Mouse (Mus musculus): ENCODE results near the gene Cldn22. TPM values are rescaled to one million over a fixed set of nuclear protein-coding genes. Genes with fewer than 3 reads are reported as not detected.
"Not testable (repeated sequence)": the region's sequence is repeated elsewhere in the genome, so short reads cannot be mapped to it uniquely, and the experiment has no call there.

The Cldn22 gene
- not detected in 2 replicates for total RNA-seq (2017)

GRCm38 (mm10) chr8:47824182-47824581 is at the start of gene Cldn22:
Cldn22 (plus strand) TSS chr8:47824482.
- no peak for ATAC-seq (replicated peaks; ENCODE audit: low read depth, poor library complexity, severe bottlenecking)

DNA sequence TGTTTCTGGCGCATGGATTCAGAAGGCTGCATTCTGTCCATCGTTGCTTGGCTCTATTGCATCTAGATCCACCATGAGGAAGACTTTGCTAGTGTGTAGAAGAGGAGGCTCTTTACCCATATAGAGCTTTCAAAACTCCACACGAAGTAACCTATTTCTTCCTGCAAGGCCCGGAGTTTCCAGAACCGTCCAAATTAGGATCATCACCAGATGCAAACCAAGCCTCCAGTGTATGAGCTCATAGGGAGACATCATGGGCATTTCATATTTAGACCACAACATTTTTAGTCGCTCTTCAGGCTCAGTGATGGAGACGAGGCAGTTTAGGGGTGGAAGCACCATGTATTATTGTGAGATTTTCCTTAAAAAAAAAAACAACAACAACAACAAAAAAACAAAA is 46.9 kb upstream of the Cldn22 start:
- no peak for ATAC-seq (replicated peaks; ENCODE audit: low read depth, poor library complexity, severe bottlenecking)

GRCm38 (mm10) chr8:47779589-47779988 is 44.7 kb upstream of the Cldn22 start:
- no peak for ATAC-seq (replicated peaks; ENCODE audit: low read depth, poor library complexity, severe bottlenecking)

GRCm38 (mm10) chr8:47781881-47782280 is 42.4 kb upstream of the Cldn22 start:
- ATAC-seq (replicated peaks; ENCODE audit: low read depth, poor library complexity, severe bottlenecking) = no peak

DNA sequence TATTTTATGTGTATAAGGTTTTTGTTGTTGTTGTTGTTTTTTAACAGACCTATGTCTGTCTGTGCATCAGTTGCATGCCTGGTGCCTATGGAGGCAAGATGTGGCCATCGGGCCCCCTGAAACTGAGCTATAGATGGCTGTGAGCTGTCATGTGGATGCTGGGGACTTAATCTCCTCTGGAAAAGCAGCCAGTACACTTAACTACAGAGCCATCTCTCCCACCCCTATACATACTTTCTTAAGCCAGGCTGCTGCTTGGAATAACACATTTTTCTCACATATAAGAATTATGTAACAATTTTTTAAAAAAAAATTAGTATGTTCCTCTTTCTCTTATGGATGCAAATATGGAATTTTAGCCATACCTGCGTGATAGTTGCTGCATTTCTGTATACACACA is 40.7 kb upstream of the Cldn22 start:
- ATAC-seq (replicated peaks; ENCODE audit: low read depth, poor library complexity, severe bottlenecking) = no peak

DNA sequence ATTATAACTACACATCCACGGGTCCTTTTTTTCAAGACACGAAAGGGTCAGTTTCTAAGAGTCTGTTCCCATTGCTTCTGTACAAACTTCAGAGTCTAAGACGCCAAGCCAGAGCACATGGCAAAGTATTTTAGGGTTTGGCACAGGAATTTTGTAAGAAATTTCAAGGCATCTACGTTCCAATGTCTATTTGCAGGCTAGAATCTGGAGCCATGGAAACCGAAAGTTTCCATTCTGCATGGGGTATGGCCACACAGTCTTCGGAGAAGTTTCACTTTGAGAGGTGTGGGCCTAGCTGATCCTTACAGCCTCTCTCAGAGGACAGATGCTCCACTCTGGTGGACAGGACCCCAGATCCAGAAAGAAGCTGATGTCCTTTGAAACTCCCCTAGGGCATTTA is 40.3 kb upstream of the Cldn22 start:
- no peak for ATAC-seq (replicated peaks; ENCODE audit: low read depth, poor library complexity, severe bottlenecking)

GRCm38 (mm10) chr8:47784436-47784835 is 39.8 kb upstream of the Cldn22 start:
- no peak for ATAC-seq (replicated peaks; ENCODE audit: low read depth, poor library complexity, severe bottlenecking)

DNA sequence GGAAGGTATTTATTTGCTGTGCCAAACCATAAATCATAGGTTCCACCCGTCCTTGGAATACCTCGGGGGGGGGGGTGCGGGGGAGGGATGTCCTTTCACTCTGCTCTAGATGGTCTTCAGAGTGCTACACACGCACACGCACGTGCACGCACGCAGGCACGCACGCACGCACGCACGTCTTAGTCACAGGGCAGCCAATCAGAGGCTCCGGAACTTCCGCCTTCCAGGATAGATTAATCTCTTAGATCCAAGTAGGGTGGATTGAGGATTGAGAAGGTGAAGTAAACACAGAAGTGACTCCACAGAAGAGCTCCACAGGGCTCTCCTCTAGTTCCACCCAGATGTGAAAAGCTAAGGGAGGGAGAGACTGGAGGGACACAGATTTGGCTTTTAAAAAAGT is 38.0 kb upstream of the Cldn22 start:
- no peak for ATAC-seq (replicated peaks; ENCODE audit: low read depth, poor library complexity, severe bottlenecking)

DNA sequence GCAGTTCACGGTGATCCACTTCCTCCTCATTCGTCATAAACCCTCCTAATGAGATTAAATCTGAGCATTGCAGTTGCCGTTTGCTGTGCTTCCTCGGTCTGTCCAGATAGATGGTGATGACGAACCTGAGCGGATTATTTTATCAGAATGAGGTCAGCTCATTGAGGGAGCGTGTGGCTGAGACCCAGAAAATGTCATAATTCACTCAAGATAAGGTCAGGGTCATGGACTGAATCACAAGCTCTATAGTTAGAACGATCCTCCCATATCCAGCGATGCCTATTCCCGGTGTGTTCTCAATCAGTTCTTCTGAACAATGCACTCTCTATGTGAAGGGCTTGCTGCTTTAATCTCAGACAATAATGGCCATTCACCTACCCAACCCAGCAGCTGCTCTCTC is 36.6 kb upstream of the Cldn22 start:
- no peak for ATAC-seq (replicated peaks; ENCODE audit: low read depth, poor library complexity, severe bottlenecking)

DNA sequence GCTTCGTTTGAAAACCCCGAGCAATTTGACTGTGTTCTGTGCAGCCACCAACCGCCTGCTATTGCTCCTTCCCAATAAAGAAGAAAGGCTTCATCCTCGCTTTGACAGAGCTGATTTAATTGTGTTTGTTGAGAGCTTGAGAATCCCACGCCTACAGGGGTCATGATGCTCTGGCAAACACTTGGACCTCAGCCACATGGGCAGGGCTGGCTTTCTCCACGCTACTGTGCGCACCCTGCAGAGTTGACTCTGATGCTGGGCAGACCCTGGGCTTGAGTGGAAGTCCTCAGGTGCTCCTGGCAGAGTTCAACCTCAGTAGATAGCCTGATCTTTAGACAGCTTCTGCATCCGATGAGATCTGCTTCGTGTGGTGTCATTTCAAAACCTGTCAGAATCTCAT is 32.3 kb upstream of the Cldn22 start:
- ATAC-seq (replicated peaks; ENCODE audit: low read depth, poor library complexity, severe bottlenecking) = no peak

GRCm38 (mm10) chr8:47799438-47799837 is 24.8 kb upstream of the Cldn22 start:
- no peak for ATAC-seq (replicated peaks; ENCODE audit: low read depth, poor library complexity, severe bottlenecking)

DNA sequence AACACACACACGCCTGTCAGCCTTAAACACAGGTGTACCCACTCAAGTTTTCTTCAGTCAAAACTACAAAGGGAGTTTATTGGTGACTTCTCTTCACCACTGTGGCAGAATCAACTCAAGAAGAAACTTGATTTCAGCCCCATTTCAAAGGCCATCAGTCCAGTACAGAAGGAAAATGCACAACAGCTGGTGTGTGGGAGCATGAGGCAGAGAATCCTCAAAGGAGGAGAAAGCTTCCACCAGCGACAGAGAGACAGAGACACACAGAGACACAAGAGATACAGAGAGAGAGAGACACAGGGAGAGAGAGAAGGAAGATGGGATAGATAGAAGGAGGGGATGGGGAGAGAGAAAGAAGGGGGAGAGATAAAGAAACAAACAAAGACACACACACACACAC is 21.9 kb upstream of the Cldn22 start:
- no peak for ATAC-seq (replicated peaks; ENCODE audit: low read depth, poor library complexity, severe bottlenecking)

DNA sequence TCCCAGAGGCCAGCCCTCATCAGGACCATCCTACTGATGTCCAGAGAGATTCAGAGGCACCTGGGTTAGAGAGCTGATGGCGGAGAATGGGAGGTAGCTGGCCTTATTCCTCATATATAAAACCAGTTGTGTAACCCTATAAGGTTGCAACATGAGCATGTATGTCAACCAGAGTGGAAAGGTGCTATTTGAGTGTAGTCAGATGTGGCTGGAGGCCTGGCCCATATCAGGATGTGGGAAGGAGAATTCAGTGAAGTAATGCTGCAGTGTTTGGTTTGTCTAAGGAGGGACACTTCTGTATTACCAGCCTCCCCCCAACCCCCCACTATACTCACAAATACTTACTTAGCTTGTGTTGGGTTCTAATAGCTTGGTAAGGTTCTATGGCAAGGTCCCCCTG is 20.0 kb upstream of the Cldn22 start:
- no peak for ATAC-seq (replicated peaks; ENCODE audit: low read depth, poor library complexity, severe bottlenecking)

- no peak for ATAC-seq (replicated peaks; ENCODE audit: low read depth, poor library complexity, severe bottlenecking)
Measured at GRCm38 (mm10) chr8:47809970-47810665, 14.2 kb upstream of the Cldn22 start.

GRCm38 (mm10) chr8:47810666-47811015 is 13.6 kb upstream of the Cldn22 start:
- no peak for ATAC-seq (replicated peaks; ENCODE audit: low read depth, poor library complexity, severe bottlenecking)

DNA sequence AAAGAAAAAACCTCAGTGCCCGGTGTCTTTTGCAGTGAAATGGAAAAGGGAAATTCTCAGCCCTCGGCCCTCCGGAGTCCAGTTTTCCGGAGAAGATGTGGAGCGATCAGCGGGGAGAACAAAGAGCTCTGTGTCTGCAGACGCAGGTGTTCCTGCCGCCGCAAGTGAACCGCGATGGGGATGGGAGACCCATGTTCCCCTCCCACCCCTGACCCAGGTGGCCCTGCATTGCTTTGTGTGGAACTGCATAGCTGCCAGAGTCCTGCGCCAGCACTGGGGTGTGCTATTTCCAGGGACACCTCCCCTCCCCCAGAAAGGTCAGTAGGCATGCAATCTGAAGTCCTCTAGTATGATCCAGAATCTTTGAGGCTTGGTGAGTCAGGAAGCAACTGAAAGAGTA is 13.1 kb upstream of the Cldn22 start:
- ATAC-seq (replicated peaks; ENCODE audit: low read depth, poor library complexity, severe bottlenecking) = no peak

GRCm38 (mm10) chr8:47819034-47819433 is 5.2 kb upstream of the Cldn22 start:
- no peak for ATAC-seq (replicated peaks; ENCODE audit: low read depth, poor library complexity, severe bottlenecking)

DNA sequence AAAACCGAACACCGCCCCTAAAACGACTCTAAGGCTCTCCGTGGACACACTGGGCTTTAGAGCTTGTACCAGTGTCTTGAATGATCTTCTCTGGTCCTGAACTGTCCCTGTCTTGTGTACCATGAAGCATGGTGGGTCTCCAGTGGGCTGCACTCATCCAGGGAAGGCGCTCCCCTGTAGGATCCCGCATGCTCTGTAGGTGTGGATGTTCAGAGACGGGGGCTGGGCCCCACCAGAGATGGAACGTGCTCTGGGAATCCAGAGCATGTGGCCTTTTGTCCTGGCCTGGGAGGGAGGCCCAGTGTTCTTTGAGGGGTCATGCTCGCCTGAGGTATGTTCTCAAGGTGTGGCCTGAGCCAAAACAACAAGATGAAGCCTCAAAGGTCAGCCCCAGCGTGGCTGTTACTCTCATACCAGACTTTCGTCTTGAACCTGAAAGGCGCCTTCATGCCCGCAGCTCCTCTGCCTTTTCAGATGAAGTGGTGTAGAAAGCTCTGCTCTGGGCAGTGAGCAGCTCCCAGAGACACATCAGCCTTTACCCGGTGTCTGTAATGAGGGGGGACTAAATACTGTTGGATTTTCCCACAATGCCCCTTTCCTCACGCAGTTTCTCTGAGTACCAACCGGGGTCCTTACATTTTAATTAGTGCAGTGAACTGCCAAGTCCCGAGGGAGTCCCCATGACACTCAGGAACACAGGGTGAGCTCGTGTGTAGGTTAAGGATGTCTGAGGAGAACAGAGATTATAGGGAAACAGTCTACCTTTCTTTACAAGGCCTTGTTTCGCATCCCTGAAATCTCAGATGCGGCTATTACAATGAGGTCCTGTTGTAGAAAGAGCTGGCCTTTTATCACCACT is 3.1 kb upstream of the Cldn22 start:
- no peak for ATAC-seq (replicated peaks; ENCODE audit: low read depth, poor library complexity, severe bottlenecking)

- ATAC-seq (replicated peaks; ENCODE audit: low read depth, poor library complexity, severe bottlenecking) = no peak
Measured at GRCm38 (mm10) chr8:47821843-47822242, 2.4 kb upstream of the Cldn22 start, which contains the start of gene Cldn24. Cldn24 (plus strand) TSS chr8:47822143.

GRCm38 (mm10) chr8:47822541-47822940 is 1.7 kb upstream of the Cldn22 start:
- ATAC-seq (replicated peaks; ENCODE audit: low read depth, poor library complexity, severe bottlenecking) = not testable (repeated sequence)

GRCm38 (mm10) chr8:47823777-47824176 is 505 bp upstream of the Cldn22 start:
- no peak for ATAC-seq (replicated peaks; ENCODE audit: low read depth, poor library complexity, severe bottlenecking)

DNA sequence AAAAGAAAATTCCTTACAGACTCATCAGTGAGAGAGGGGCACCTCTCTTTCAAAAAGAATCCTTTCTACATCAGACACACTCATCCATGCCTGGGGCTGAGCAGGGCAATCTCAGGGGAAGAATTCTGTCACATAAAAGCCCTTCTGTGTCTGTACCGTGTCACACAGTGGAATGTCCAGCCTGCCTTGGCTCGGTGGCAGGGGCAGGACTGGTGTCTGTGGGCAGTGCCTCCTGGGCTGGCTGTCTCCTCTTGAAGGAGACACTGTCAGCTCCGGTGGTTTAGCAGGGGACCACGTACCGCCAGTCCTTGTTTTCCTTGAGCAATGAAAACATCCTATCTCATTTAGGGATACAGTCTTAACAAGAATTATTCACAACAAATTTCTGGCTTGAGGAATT is 1.3 kb downstream of the Cldn22 start:
- no peak for ATAC-seq (replicated peaks; ENCODE audit: low read depth, poor library complexity, severe bottlenecking)
